Mouse (Mus musculus) frontal cortex, postnatal 10 days (tissue): ENCODE measurements around the gene Nme9.

Source experiments
- DNase-seq, 2 experiments: peaks; one replicate each; pipeline ENCODE4 v3.0.0; 2022; ENCODE audit warnings: low spot score in 2 of 2, mixed read lengths in 1 of 2

Nme9 gene

DNA sequence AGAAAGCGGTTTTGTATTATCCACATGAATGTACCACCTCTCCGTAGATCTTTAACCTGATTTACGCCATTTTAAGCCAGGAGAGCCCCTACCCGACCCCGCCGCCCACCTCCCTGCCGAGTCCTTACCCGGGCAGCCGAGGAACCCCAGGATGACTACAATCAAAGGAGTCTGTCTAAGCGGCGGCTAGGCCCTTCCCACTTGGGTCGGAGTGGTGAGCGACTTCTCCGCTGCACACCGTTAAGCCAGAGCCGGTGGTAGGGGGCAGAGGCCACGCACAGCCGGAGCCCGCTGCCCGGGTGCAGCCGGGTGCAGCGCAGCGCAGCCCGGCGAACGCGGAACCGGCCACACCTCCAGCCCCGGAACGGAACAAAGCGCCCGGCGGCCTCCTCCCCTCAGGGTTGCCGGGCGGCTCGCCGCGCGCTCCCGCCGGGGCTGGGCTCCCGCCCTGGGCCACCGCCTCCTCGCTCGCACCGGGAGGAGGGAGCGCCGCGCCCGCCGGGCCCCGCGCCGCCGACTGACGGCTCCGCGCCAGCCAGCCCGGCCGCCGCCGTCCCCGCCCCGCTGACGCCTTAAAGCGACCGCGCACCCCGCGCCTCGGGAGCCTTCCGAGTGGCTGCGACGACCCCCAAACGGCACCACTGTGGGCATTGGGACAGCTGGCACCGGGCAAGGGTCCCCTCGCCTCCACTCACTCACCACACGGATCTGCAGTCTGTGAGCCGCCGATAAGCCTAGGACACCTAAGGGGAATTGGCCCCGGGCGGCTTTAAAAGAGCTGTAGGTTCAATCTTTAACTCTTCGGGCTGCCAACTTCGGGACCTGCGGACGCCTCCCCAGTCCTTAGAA is 14.9 kb upstream of the Nme9 start:
- peak; percentile 54 to 78 for DNase-seq

DNA sequence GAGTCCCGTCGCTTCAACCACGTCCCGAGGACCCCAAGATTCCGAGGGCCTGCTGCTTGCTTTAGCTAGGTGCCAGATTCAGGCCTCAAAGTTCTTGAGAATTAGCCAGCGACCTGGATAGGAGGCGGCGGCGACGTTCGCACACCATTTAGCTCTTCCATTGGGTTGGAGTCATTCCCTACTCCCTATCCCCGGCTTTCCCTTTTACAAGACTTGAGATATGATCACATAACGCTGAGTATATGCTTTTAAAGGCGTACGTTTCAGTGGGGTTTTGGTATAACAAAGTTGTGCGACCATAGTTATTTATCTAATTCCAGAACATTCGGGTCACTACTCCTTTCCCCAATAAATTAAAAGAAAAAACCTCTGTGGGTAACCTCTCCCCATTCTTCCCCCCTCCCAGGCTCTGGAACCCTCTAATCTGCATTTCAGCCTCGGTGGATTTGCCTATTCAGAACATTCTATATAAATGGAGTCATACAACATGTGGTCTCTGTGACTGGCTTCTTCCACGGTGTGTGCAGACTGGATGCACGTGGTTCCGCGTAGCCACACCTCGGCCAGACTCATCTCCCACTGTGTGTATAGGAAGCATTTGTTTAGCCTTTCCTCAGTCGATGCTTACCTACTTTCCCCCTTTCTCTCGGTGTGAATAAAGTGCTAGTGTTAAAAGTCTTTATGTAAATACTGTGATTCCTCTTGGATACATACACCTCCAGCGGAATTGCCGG is 14.1 kb upstream of the Nme9 start, which contains the start of gene Mras:
Mras (minus strand) TSS at position 351 of the 734 bp plus-strand sequence.
- DNase-seq = no peak

GRCm38 (mm10) chr9:99437781-99438565 is 13.3 kb upstream of the Nme9 start:
- no peak for DNase-seq

GRCm38 (mm10) chr9:99439064-99439463 is 12.2 kb upstream of the Nme9 start:
- no peak for DNase-seq

DNA sequence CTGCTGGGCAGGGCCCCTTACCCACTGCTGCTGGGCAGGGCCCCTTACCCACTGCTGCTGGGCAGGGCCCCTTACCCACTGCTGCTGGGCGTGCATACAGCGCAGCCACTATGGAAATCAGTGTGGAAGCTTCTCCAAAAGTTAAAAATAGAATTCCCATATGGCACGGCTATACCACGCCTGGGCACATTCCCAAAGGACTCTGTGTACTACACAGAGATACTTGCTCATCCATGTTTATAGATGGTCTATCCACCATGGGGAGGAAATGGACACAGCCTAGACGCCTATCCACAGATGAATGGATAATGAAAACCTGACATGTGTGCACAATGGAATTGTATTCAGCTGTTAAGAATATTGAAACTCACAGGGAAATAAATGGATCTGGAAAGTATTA is 10.3 kb upstream of the Nme9 start:
- DNase-seq = no peak

DNA sequence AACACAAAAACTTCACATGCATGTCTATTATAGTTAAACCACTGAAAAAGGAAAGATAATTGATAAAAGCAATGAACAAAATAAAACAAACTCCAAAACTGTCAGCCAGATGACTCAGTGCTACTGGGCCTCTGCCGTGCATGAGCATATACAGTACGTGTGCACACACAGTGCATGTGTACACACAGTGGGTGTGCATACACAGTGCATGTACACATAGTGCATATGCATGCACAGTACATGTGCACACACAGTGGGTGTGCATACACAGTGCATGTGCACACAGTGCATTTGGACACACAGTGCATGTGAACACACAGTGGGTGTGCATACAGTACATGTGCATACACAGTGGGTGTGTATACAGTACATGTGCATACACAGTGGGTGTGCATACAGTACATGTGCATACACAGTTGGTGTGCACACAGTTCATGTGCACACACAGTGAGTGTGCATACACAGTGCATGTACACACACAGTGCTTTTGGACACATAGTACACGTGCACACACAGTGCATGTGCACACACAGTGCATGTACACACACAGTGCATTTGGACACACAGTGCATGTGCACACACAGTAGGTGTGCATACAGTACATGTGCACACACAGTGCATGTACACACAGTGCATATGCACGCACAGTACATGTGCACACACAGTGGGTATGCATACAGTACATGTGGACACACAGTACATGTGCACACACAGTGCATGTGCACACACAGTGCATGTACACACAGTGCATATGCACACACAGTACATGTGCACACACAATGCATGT is 9.4 kb upstream of the Nme9 start:
- DNase-seq = no peak

DNA sequence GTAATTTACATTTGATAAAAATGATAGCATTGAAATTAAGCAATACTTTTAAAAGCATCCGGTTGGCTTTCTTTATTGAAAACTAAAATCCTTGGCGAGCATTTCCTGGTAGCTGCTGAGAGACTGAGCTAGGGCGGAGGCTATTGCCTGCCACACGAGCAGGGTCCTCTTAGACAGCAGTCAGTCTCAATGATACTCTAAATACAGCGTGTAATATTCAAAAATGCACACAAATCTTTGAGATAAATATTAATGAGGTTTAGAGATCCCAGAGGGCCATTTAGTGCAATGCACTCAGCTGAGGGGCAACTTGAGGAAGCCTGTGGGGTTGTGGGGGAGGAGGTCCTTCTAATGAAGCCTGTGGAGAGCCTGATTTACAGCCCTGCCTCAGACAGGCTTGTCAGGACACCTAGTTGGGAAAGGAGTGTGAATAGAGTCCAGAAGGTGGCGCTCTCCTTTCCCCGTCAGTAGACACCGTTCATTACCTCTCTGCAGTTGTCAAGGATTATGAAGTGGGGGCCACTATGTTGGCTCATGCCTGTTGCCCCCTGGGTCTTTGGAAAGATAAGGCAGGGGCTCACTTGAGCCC is 6.6 kb upstream of the Nme9 start:
- no peak for DNase-seq

DNA sequence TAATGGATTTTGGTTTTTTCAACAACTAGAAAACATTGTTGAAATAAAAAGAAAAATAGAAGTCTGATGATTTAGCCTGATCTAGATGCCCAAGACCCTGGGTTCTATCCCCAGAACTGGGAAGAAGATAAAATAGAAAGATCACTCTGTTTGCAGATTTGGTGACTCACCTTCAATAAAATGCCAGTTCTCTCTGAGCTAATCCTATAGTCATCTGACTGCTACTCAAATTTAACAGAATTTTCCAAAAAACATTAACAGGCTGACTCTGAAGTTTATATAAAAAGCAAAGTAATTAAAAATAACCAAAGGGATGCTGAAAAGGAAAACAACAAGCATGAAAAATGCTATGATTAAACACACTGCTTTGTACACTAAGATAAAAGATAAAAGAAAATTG is 5.0 kb upstream of the Nme9 start:
- no peak for DNase-seq

DNA sequence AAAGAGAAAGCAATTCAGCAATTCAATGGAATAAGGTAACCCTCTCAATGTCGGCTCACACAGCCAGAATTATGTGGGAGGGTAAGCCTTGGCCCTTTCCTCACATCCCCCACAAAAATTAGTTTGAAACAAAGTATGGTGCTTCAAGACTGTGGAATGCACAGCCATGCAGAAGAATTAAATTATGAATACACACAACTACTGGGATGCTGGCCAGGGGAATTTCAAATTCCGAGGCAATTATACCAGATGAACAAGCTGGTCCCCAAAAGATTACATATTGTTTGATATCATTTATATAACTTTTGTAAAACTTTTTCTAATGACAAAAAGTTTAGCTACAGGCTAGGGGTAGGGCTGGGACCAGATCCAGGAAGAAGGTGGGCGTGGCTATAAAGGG is 4.0 kb upstream of the Nme9 start:
- DNase-seq = no peak

GRCm38 (mm10) chr9:99449886-99450647 is 1.2 kb upstream of the Nme9 start:
- no peak for DNase-seq

GRCm38 (mm10) chr9:99454211-99454610 is 2.9 kb downstream of the Nme9 start:
- no peak for DNase-seq

- peak in 1 of 2 experiments; percentile 36 for DNase-seq
These were observed 7.4 kb downstream of the Nme9 start for GRCm38 (mm10) chr9:99458529-99459208.

GRCm38 (mm10) chr9:99459730-99460129 is 8.5 kb downstream of the Nme9 start:
- no peak for DNase-seq

DNA sequence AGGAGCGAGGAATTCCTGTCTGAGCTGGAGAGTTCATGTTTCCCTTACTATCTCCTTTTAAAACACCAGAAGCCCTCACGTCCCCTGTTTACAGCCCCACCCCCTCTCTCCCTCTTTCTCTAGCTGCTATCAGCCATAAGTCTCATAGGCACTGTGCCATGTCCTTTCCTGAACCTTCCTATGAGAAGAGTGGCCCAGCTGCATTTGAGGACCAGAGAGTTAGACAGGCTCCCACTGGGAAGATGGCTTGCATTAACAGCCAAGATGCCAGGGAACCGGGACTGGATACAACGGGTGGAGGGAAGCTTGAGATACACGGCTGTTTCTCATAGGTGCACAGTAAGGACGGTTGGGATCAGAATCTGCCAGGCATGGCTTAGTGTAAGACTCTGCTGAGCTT is 13.6 kb downstream of the Nme9 start:
- DNase-seq = no peak

- DNase-seq = no peak
These were observed 17.3 kb downstream of the Nme9 start for GRCm38 (mm10) chr9:99468572-99468971.

DNA sequence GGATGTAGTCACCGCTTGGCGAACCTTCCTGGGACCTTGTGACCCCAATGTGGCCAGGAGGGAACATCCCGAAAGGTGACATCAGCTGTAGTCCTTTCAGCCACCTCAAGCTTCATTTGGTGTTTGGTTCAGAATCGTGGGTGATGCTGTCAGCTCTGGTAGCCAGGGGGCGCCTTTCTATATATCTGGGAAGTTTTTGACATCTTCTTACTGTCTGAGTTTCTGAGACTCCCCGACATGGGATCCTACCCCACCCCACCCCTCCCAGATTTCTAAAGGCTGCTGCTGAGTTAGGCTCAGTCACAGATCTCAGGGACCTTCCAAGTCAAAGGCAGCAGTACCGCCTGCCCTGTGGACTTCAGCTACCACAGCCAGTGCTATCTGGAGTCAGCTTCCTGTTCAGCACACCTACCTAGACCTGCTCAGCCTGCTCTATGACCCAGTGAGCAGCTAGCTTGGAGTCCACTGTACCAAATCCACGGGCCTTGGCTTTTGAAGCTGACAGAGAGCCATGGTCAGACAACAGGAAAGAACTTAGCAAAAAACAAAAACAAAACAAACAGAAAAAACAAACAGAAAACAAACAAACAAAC is 18.5 kb downstream of the Nme9 start:
- DNase-seq = no peak

- DNase-seq = no peak
These were observed 19.2 kb downstream of the Nme9 start for GRCm38 (mm10) chr9:99470347-99471092.

DNA sequence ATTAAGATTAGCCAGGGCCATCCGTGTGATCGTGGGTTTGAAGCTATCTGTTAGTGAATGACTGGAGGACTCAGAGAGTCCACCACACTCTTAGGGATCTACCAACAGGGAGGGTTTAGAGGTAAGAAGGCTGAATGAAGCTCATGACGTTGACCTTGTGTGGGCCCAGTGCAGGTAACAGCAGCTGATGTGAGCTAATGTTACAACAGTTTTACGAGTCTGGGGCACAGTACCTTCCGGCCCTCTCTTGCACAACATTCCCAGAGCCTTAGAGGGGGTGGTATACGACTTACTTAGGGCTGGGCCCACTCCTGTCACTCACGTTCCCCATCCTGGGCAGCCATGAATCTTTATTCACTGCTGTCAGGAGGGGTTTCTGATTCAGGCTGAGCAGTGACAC is 20.1 kb downstream of the Nme9 start:
- DNase-seq = no peak
